Mouse (Mus musculus) lung, postnatal 0 days (tissue): ENCODE data around the gene Apba1.

Experiments
- CTCF ChIP-seq: IDR thresholded peaks from 2 replicates; pipeline ENCODE4 v1.5.1; 2016; ENCODE audit warnings: antibody characterized with exemption, mild to moderate bottlenecking
- EP300 ChIP-seq: IDR thresholded peaks from 2 replicates; pipeline ENCODE4 v1.6.1; 2016; ENCODE audit warnings: antibody characterized with exemption, mild to moderate bottlenecking, control low read depth

DNA sequence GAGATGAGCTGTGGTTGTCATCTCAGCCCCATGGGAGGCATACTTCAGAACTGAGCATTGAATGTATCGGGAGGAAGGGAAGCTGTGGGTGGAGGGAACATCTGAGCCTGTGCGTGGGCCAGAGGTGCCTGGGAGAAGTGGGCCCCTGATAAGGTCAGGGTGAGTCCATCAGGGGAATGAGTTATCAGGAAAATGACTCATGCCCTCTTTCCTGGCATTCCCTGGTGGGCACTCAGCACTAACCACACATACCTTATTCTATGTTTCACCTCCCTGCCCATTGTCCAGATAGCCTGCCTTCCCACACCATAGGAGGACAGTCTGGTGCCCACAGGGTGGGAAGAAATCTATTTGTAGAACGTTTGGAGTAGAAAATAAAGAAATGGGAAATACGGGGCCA lies 151.7 kb downstream of the Apba1 start:
- TF ChIP-seq EP300, result no peak
- TF ChIP-seq CTCF, result no peak
